Mouse (Mus musculus) MEL (cell line): ENCODE data around the gene 1500009C09Rik. TPM values are rescaled to one million over a fixed set of nuclear protein-coding genes. Genes with fewer than 3 reads are reported as not detected.

Experiments used
- DNase-seq: peaks from one replicate; pipeline ENCODE4 v3.0.0; 2011; ENCODE audit warnings: low read depth, low spot score
- H3K27ac ChIP-seq: 2 replicates; pipeline ENCODE4 v1.5.1; 2012; ENCODE audit warnings: low read depth, mild to moderate bottlenecking, control low read depth, low read length, moderate library complexity; ENCODE audit not compliant: control insufficient read depth
- H3K27me3 ChIP-seq, 2 experiments: fragments of 150-350 bp in 1 of 2; sonication (generic) in 1 of 2; 2 replicates each; pipeline ENCODE4 v1.6.1; 2012; ENCODE audit warnings: low read length in 2 of 2, mild to moderate bottlenecking in 2 of 2, improper control_type of control experiment in 1 of 2, moderate library complexity in 1 of 2; ENCODE audit not compliant: insufficient read depth in 2 of 2, control insufficient read depth in 1 of 2
- H3K36me3 ChIP-seq, 2 experiments: 2 replicates each; pipeline ENCODE4 v1.6.1; 2012 to 2014; ENCODE audit warnings: low read length in 2 of 2, improper control_type of control experiment in 1 of 2, inconsistent platforms in 1 of 2, mild to moderate bottlenecking in 1 of 2; ENCODE audit not compliant: insufficient read depth in 2 of 2, control insufficient read depth in 1 of 2
- H3K4me1 ChIP-seq, 2 experiments: fragments of 150-350 bp in 1 of 2; sonication (generic) in 1 of 2; 2 replicates each; pipeline ENCODE4 v1.6.1; 2012; ENCODE audit warnings: low read length in 2 of 2, improper control_type of control experiment in 1 of 2, mild to moderate bottlenecking in 1 of 2; ENCODE audit not compliant: insufficient read depth in 2 of 2, control insufficient read depth in 1 of 2
- H3K4me3 ChIP-seq, 2 experiments: fragments of 150-350 bp in 1 of 2; sonication (generic) in 1 of 2; 2 replicates each; pipeline ENCODE4 v1.5.1; 2012; ENCODE audit warnings: low read depth in 2 of 2, low read length in 2 of 2, mild to moderate bottlenecking in 2 of 2, moderate library complexity in 2 of 2, control low read depth in 1 of 2, improper control_type of control experiment in 1 of 2; ENCODE audit not compliant: control insufficient read depth in 1 of 2, insufficient read depth in 1 of 2
- H3K79me2 ChIP-seq: 2 replicates; pipeline ENCODE4 v1.6.1; 2012; ENCODE audit warnings: mild to moderate bottlenecking, low read length, moderate library complexity; ENCODE audit not compliant: control insufficient read depth, poor library complexity, insufficient read depth
- H3K9ac ChIP-seq: 2 replicates; pipeline ENCODE4 v1.6.1; 2012; ENCODE audit warnings: low read depth, mild to moderate bottlenecking, control low read depth, low read length, moderate library complexity; ENCODE audit not compliant: control insufficient read depth, poor library complexity, severe bottlenecking
- H3K9me3 ChIP-seq: fragments of 150-350 bp; sonication (generic); replicated peaks from 2 replicates; pipeline ENCODE4 v1.6.1; 2012; ENCODE audit warnings: mild to moderate bottlenecking, low read length, improper control_type of control experiment, moderate library complexity; ENCODE audit not compliant: insufficient read depth
- BHLHE40 ChIP-seq: IDR thresholded peaks from 2 replicates; pipeline ENCODE4 v1.6.1; 2012; ENCODE audit warnings: low read depth, mild to moderate bottlenecking, inconsistent platforms, low read length, improper control_type of control experiment, borderline replicate concordance
- CHD1 ChIP-seq: IDR thresholded peaks from 2 replicates; pipeline ENCODE4 v1.6.1; 2012; ENCODE audit warnings: low read depth, mild to moderate bottlenecking, inconsistent platforms, low read length, improper control_type of control experiment
- CHD2 ChIP-seq: IDR thresholded peaks from 2 replicates; pipeline ENCODE4 v1.6.1; 2011; ENCODE audit warnings: low read length, improper control_type of control experiment
- CTCF ChIP-seq, 3 experiments: IDR thresholded peaks in 2 of 3; conservative IDR thresholded peaks in 1 of 3; 2 replicates each; pipeline ENCODE4 v1.5.1; 2011 to 2012; ENCODE audit warnings: low read length in 3 of 3, low read depth in 2 of 3, mild to moderate bottlenecking in 2 of 3, improper control_type of control experiment in 1 of 3, inconsistent platforms in 1 of 3, mixed read lengths in 1 of 3, moderate library complexity in 1 of 3; ENCODE audit not compliant: control insufficient read depth in 1 of 3, insufficient read depth in 1 of 3, poor library complexity in 1 of 3, severe bottlenecking in 1 of 3
- E2F4 ChIP-seq: IDR thresholded peaks from 2 replicates; pipeline ENCODE4 v1.6.1; 2011; ENCODE audit warnings: low read depth, low read length, improper control_type of control experiment, borderline replicate concordance
- ELF1 ChIP-seq: IDR thresholded peaks from 2 replicates; pipeline ENCODE4 v1.6.1; 2014; ENCODE audit warnings: low read depth, mild to moderate bottlenecking, inconsistent platforms, low read length, improper control_type of control experiment, moderate library complexity
- ETS1 ChIP-seq: IDR thresholded peaks from 2 replicates; pipeline ENCODE4 v1.6.1; 2012; ENCODE audit warnings: low read depth, mild to moderate bottlenecking, inconsistent platforms, low read length, improper control_type of control experiment, moderate library complexity
- GABPA ChIP-seq: IDR thresholded peaks from 2 replicates; pipeline ENCODE4 v1.6.1; 2012; ENCODE audit warnings: low read depth, mild to moderate bottlenecking, inconsistent platforms, low read length, improper control_type of control experiment, moderate library complexity
- GATA1 ChIP-seq: IDR thresholded peaks from 2 replicates; pipeline ENCODE4 v1.6.1; 2011; ENCODE audit warnings: low read depth, low read length, improper control_type of control experiment
- KAT2A ChIP-seq: conservative IDR thresholded peaks from 2 replicates; pipeline ENCODE4 v1.6.1; 2012; ENCODE audit warnings: low read depth, low read length, improper control_type of control experiment, inconsistent platforms
- MAFK ChIP-seq: IDR thresholded peaks from 2 replicates; pipeline ENCODE4 v1.6.1; 2011; ENCODE audit warnings: low read depth, mild to moderate bottlenecking, low read length, improper control_type of control experiment, borderline replicate concordance
- MAZ ChIP-seq: IDR thresholded peaks from 2 replicates; pipeline ENCODE4 v1.6.1; 2012; ENCODE audit warnings: low read depth, mild to moderate bottlenecking, inconsistent platforms, low read length, improper control_type of control experiment
- MEF2A ChIP-seq: IDR thresholded peaks from 2 replicates; pipeline ENCODE4 v1.6.1; 2014; ENCODE audit warnings: low read depth, mild to moderate bottlenecking, inconsistent platforms, low read length, improper control_type of control experiment; ENCODE audit not compliant: poor library complexity, insufficient replicate concordance, severe bottlenecking; ENCODE audit errors: extremely low read depth
- MXI1 ChIP-seq: IDR thresholded peaks from 2 replicates; pipeline ENCODE4 v1.6.1; 2011; ENCODE audit warnings: mild to moderate bottlenecking, low read depth, low read length, improper control_type of control experiment
- MYB ChIP-seq: IDR thresholded peaks from 2 replicates; pipeline ENCODE4 v1.6.1; 2011; ENCODE audit warnings: mild to moderate bottlenecking, low read depth, low read length, improper control_type of control experiment
- MYC ChIP-seq: IDR thresholded peaks from 2 replicates; pipeline ENCODE4 v1.6.1; 2011; ENCODE audit warnings: low read depth, mild to moderate bottlenecking, low read length, improper control_type of control experiment, moderate library complexity
- NELFE ChIP-seq: IDR thresholded peaks from 2 replicates; pipeline ENCODE4 v1.6.1; 2011; ENCODE audit warnings: low read depth, low read length, improper control_type of control experiment
- NRF1 ChIP-seq: IDR thresholded peaks from 2 replicates; pipeline ENCODE4 v1.6.1; 2014; ENCODE audit warnings: low read depth, mild to moderate bottlenecking, inconsistent platforms, low read length, improper control_type of control experiment, moderate library complexity; ENCODE audit not compliant: poor library complexity, insufficient read depth, severe bottlenecking
- POLR2AphosphoS2 ChIP-seq: IDR thresholded peaks from 2 replicates; pipeline ENCODE4 v1.6.1; 2011; ENCODE audit warnings: low read length, improper control_type of control experiment
- POLR2AphosphoS5 ChIP-seq: IDR thresholded peaks from 2 replicates; pipeline ENCODE4 v1.6.1; 2012; ENCODE audit warnings: low read depth, borderline replicate concordance, mild to moderate bottlenecking, inconsistent platforms, low read length, moderate library complexity, mixed read lengths
- RAD21 ChIP-seq: IDR thresholded peaks from 2 replicates; pipeline ENCODE4 v1.6.1; 2011; ENCODE audit warnings: mild to moderate bottlenecking, low read depth, low read length, improper control_type of control experiment
- RCOR1 ChIP-seq: IDR thresholded peaks from 2 replicates; pipeline ENCODE4 v1.6.1; 2012; ENCODE audit warnings: low read depth, mild to moderate bottlenecking, inconsistent platforms, low read length, improper control_type of control experiment
- SIN3A ChIP-seq: IDR thresholded peaks from 2 replicates; pipeline ENCODE4 v1.6.1; 2012; ENCODE audit warnings: low read length, improper control_type of control experiment, inconsistent platforms
- SMC3 ChIP-seq: IDR thresholded peaks from 2 replicates; pipeline ENCODE4 v1.6.1; 2011; ENCODE audit warnings: low read depth, low read length, improper control_type of control experiment
- TCF12 ChIP-seq: IDR thresholded peaks from 2 replicates; pipeline ENCODE4 v1.6.1; 2014; ENCODE audit warnings: low read depth, mild to moderate bottlenecking, inconsistent platforms, low read length, improper control_type of control experiment, moderate library complexity
- USF1 ChIP-seq: IDR thresholded peaks from 2 replicates; pipeline ENCODE4 v1.6.1; 2014; ENCODE audit warnings: low read depth, mild to moderate bottlenecking, inconsistent platforms, low read length, improper control_type of control experiment, moderate library complexity
- USF2 ChIP-seq, 2 experiments: IDR thresholded peaks; 2 replicates each; pipeline ENCODE4 v1.6.1; 2011 to 2012; ENCODE audit warnings: improper control_type of control experiment in 2 of 2, low read length in 2 of 2, borderline replicate concordance in 1 of 2, inconsistent platforms in 1 of 2, low read depth in 1 of 2, mild to moderate bottlenecking in 1 of 2; ENCODE audit not compliant: insufficient read depth in 1 of 2
- ZC3H11A ChIP-seq: IDR thresholded peaks from 2 replicates; pipeline ENCODE4 v1.6.1; 2012; ENCODE audit warnings: low read depth, mild to moderate bottlenecking, inconsistent platforms, low read length, improper control_type of control experiment
- ZKSCAN1 ChIP-seq: IDR thresholded peaks from 2 replicates; pipeline ENCODE4 v1.6.1; 2012; ENCODE audit warnings: low read depth, mild to moderate bottlenecking, inconsistent platforms, low read length, improper control_type of control experiment, moderate library complexity
- ZNF384 ChIP-seq: IDR thresholded peaks from 2 replicates; pipeline ENCODE4 v1.6.1; 2012; ENCODE audit warnings: low read depth, mild to moderate bottlenecking, inconsistent platforms, low read length, improper control_type of control experiment
- polyA plus RNA-seq, 2 experiments: library from polyadenylated mRNA; stranded (reverse) in 1 of 2; unstranded in 1 of 2; fragments of >175 nt in 1 of 2; fragments of >200 nt in 1 of 2; gene quantifications; 2 replicates each; pipeline versions ENCODE4 v1.2.1 to v1.2.4; 2012; ENCODE audit warnings: low replicate concordance in 2 of 2, low read depth in 1 of 2; ENCODE audit not compliant: insufficient read length in 2 of 2, insufficient read depth in 1 of 2, missing spikeins in 1 of 2
- total RNA-seq: library from RNA; depleted of rRNA; stranded (reverse); fragments of 300-350 nt; gene quantifications from 2 replicates; pipeline ENCODE4 v1.2.3, GENCODE M21; 2012

1500009C09Rik gene
- total and polyA plus RNA-seq, 3 experiments: not detected

DNA sequence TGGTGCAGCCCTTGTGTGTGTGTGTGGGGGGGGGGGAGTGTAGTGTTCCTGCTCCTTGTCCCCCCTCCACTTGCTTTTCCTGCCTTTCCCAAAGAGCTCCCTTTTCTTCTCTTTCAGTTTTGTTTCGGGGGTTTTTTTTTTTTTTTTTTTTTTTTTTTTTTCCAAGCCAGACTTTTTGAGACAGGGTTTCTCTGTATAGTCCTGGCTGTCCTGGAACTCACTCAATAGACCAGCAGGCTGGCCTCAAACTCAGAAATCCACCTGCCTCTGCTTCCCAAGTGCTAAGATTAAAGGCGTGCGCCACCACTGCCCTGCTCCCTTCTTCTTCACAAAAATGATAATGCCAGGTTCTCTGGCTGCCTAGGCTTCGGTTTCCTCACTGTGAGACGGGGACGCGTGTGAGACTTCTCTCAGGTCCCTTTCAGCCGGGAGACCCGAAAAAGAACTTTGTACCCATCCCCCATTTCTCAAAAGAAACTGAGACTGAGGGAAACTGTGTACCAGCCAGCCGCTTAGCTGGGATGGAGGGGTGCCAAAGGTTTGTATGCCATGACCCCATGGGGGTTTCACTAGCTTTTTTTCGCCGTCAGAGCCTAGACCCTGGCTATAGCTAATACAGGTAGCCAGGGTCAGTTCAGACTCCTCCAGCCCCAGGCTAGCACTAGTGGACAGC, 32.1 kb upstream of the 1500009C09Rik start:
- H3K9ac ChIP-seq: no peak overlapping the region
- peaks cover 0 to 2% of the 10 kb centered on the region in 2 experiments; a peak in 1 of 4 replicates for H3K36me3 ChIP-seq
- TF ChIP-seq POLR2AphosphoS5 (no peak), CHD1 (no peak)
- H3K27me3 ChIP-seq: no peaks in the 10 kb centered on the region
- H3K4me1 ChIP-seq: peaks cover 0 to 13% of the 10 kb centered on the region in 2 experiments
- no peaks in the 10 kb centered on the region for H3K79me2 ChIP-seq
- H3K27ac ChIP-seq: no peak overlapping the region
- DNase-seq: no peak
- no peaks in the 10 kb centered on the region for H3K9me3 ChIP-seq
- H3K4me3 ChIP-seq: no peak overlapping the region

DNA sequence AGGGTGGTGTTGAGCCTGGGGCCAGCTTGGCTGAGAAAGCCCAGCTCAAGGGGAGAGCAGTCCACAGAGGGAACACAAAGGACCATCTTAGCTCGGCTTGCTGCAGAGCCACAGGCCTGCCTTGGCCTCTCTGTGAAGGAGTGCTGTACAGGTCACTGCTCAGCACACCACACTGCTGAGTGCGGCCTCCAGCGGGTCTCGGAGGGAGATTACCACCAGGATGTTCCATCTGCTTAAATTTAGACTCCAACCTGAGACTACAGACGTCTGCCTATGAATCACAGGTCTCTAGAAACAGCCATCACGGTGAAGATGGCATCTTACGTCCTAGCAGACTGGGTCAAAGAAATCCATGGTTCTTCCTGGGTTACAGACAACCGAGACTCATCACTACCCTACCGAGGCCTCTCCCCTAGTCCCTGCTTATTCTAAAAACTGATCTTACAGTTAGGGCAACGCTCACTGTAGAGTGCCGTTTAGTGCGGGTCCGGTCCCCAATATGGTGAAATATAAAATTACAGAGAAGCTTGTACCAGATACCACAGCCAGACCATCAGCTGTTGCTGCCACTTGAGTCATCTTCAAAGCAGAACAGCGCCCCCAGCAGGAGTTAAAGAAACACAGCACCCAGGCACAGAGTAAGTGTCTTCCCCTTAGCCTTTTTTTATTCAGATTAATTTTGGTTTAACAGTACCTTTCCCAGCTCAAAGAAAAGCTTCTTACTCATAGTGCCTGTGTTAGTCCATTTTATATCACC, 30.9 kb upstream of the 1500009C09Rik start:
- Histone ChIP-seq H3K27ac (no peak overlapping the region), H3K27me3 (no peaks in the 10 kb centered on the region), H3K9me3 (no peaks in the 10 kb centered on the region), H3K4me3 (no peak overlapping the region), H3K36me3 (peaks cover 0 to 7% of the 10 kb centered on the region in 2 experiments; a peak in 2 of 4 replicates), H3K79me2 (no peaks in the 10 kb centered on the region), H3K9ac (no peak overlapping the region), H3K4me1 (peaks cover 0 to 24% of the 10 kb centered on the region in 2 experiments)
- DNase-seq: peak; percentile 63
- TF ChIP-seq MAFK: no peak
- no peak for TF ChIP-seq KAT2A
- no peak for TF ChIP-seq TCF12
- TF ChIP-seq ZC3H11A: peak; percentile 37
- TF ChIP-seq RCOR1: no peak
- no peak for TF ChIP-seq CHD2
- TF ChIP-seq GATA1: no peak
- TF ChIP-seq CTCF (IDR thresholded peaks at IDR 0.05 in 2 of 3, conservative IDR thresholded peaks at IDR 0.05 in 1 of 3; ENCODE audit: control insufficient read depth in 1 of 3, insufficient read depth in 1 of 3, low read depth in 2 of 3, low read length in 3 of 3, poor library complexity in 1 of 3, severe bottlenecking in 1 of 3): peak; percentile 49 to 61 (median 54)
- TF ChIP-seq ZKSCAN1: no peak
- no peak for TF ChIP-seq GABPA
- TF ChIP-seq MAZ: no peak
- TF ChIP-seq MXI1: no peak
- TF ChIP-seq RAD21: peak; percentile 47
- no peak for TF ChIP-seq E2F4
- TF ChIP-seq ETS1: no peak
- no peak for TF ChIP-seq ZNF384
- no peak for TF ChIP-seq USF1
- no peak for TF ChIP-seq NRF1
- no peak for TF ChIP-seq ELF1
- no peak for TF ChIP-seq USF2 (IDR thresholded peaks at IDR 0.05; ENCODE audit: borderline replicate concordance in 1 of 2, insufficient read depth in 1 of 2, low read depth in 1 of 2, low read length in 2 of 2)
- TF ChIP-seq BHLHE40: no peak
- no peak for TF ChIP-seq MYC
- TF ChIP-seq POLR2AphosphoS2: no peak
- no peak for TF ChIP-seq NELFE
- no peak for TF ChIP-seq MEF2A
- TF ChIP-seq MYB: no peak
- TF ChIP-seq SMC3: peak; percentile 44
- no peak for TF ChIP-seq SIN3A
